Mouse (Mus musculus) heart, adult 18-20 months (tissue): ENCODE results near the gene Mtrr. TPM values are rescaled to one million over a fixed set of nuclear protein-coding genes. Genes with fewer than 3 reads are reported as not detected.

Experiments
- DNase-seq, 2 experiments: peaks; one replicate each; pipeline ENCODE4 v3.0.0; 2021 to 2022; ENCODE audit warnings: mixed read lengths in 1 of 2
- long read RNA-seq, 2 experiments: library from polyadenylated mRNA; stranded (forward); transcript quantifications; one replicate each; pipeline ENCODE4 v2.0.0; 2021
- total RNA-seq, 2 experiments: library from RNA; stranded (reverse); gene quantifications; 2 replicates each; pipeline ENCODE4 v1.2.3; 2021

The Mtrr gene
- total RNA-seq: 10 to 100 TPM; 16.3 to 19.7 TPM
- long read RNA-seq, experiment 1, transcript Mtrr-201 (15 exons, 3,692 nt): major isoform, 8 of 16 reads
- long read RNA-seq, experiment 1, partial matches to known transcripts: 5 of 16 reads
- long read RNA-seq, experiment 1, other reads (novel, unspliced or antisense): 1 of 16 reads
- long read RNA-seq, experiment 2, partial matches to known transcripts: 4 of 10 reads
- long read RNA-seq, experiment 2, other reads (novel, unspliced or antisense): 1 of 10 reads

- DNase-seq: peak; percentile 97 to 98
Observed at GRCm38 (mm10) chr13:68581747-68582516, at the start of gene Mtrr, which contains the start of gene Fastkd3. Gene Mtrr, minus strand, starts transcription at chr13:68582149. Gene Fastkd3, plus strand, starts transcription at chr13:68582234.

DNA sequence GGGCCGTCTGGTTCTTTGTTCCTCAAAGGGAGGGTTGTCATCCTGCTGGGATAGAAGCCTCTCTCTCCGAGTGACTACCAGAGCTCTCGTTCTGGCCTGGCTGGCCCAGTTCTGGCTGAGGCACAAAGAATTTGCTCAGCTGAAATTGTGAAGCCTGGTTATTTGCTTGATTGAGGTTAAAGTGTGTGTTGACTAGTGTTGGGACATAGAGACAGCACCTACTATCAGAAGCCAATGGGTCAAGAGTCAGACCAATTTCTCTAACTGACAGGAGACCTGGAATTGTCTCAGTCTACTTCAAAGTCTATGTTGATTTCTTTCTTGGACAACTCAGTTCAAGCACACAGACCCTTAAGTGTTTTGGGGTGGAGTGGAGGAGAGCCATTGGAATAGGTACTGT, 45.1 kb upstream of the Mtrr start:
- no peak for DNase-seq

- no peak for DNase-seq
Observed at GRCm38 (mm10) chr13:68622792-68623191, 40.8 kb upstream of the Mtrr start.

- no peak for DNase-seq
Observed at GRCm38 (mm10) chr13:68607652-68608405, 25.9 kb upstream of the Mtrr start.

GRCm38 (mm10) chr13:68605689-68606126, 23.8 kb upstream of the Mtrr start:
- peak; percentile 42 to 53 for DNase-seq

DNA sequence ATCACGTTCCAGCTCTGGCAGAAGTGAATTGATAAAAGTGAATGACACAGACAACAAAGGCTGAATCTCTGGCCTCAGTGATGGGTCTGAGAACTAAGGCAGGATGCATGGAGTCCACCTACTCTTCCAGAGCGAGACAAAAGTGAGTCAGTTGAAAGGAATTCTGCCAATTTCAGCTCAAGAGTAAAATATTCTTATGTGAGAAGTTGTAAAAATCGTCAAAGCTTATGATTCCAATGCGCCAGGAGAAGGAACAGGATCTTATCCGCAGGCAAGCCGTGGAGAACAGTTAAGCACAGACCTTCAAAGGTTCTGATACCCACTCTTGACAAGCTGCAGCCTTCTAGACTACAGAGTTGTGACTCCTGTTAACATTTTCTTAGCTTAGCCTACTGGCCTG, 21.1 kb upstream of the Mtrr start:
- DNase-seq: no peak

- no peak for DNase-seq
Observed at GRCm38 (mm10) chr13:68601184-68601583, 19.2 kb upstream of the Mtrr start.

- DNase-seq: no peak
Observed at GRCm38 (mm10) chr13:68598953-68599352, 17.0 kb upstream of the Mtrr start.

GRCm38 (mm10) chr13:68597667-68598066, 15.7 kb upstream of the Mtrr start:
- DNase-seq: no peak

DNA sequence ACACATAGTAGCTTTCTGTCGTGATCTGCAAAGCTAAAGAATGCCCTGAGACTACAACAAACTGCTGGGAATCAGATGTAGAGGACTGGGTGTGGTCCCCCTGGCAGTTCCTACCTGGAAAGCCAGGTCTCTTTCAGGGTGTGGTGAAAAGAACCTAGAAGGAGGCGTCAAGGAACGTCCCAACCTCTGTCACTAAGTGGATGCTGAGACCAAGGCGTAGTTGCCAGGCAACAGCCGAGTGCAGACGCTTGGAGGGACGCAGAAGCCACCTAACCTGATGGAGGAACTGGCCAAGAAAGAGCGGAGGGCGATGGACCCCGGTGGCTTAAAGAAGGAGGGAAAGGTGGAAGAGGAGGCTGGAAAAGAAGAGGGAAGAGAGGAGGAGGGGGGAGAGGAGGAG, 15.2 kb upstream of the Mtrr start, which contains the start of gene 1700001L19Rik:
Gene 1700001L19Rik (plus strand): TSS at position 223 of the 400 bp plus-strand sequence.
- no peak for DNase-seq

DNA sequence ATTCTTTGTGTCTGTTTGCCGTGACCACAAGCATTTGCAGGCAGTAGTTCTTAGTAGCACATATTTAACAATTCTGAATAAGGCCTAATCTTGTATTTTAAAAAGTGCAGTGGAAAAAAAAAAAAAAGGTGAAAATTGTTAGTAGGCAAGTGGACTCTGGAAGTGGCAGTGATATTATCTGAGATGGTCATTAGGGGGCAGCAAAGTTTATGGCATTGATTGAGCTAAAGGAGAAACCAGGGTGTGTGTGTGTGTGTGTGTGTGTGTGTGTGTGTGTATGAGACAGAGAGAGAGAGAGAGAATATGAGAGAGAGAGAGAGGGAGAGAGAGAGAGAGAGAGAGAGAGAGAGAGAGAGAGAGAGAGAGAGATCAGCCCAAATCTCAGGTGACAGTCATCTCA, 11.8 kb upstream of the Mtrr start:
- peak in 1 of 2 experiments; percentile 21 for DNase-seq

- DNase-seq: no peak
Observed at GRCm38 (mm10) chr13:68588352-68588751, 6.4 kb upstream of the Mtrr start.

DNA sequence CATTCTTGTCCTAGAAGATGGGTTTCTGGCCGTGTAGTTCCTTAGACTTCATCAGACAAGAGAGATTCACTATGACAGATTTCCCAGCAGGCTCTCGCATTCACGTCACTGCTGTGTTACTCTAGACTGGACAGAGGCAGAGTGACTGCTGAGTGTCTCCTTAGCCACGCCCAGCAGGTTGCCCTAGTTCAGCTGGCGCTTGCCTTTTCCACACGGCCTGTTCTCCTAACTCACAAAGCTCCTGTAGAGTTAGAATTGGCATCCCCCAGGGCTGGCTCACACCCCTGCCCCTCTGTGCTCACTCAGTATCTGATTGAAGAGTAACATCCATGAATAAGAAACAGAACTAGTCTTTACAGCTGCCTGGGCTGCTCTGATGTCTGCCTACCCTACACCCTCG, 3.5 kb upstream of the Mtrr start:
- DNase-seq: no peak

DNA sequence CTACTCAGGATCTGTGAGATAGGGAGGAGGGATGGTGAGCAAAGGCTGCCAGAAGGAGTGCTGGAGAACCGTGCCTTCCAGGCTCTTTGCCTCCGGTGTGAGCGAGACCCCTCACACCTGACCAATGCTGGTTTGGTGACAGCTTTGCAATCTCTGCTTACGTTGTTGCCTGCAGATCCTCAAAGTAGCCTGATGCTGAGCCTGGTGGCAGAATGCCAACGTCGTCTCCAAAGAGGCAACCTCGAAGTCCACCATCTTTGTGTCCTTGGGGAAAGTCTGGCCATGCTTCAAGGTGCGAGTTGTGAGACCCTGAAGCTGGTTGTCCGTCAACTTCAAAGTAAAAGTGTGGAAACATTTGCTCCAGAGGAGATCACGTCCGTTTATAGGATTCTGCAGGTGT, 2.0 kb upstream of the Mtrr start:
- no peak for DNase-seq

- no peak for DNase-seq
Observed at GRCm38 (mm10) chr13:68582517-68582780, 500 bp upstream of the Mtrr start.

GRCm38 (mm10) chr13:68581086-68581740, 736 bp downstream of the Mtrr start:
- no peak for DNase-seq

DNA sequence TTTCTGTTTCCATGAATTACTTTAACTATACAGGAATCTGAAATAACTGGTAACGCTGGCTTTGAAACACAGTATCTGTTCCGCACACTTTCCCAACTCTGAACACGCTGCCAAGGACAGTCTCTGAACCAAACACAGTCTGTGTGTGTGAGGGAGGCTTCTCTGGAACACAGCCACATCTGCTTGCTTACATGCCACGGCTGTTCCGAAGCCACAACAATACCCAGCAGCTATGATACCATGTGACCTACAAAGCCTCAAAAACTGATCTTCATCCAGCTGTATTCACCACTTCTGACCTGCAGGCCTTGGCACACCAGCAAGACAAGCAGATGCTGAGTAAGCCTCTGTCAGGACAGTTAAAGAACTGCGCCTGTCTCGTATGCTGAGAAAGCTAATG, 4.0 kb downstream of the Mtrr start:
- peak; percentile 36 to 54 for DNase-seq

DNA sequence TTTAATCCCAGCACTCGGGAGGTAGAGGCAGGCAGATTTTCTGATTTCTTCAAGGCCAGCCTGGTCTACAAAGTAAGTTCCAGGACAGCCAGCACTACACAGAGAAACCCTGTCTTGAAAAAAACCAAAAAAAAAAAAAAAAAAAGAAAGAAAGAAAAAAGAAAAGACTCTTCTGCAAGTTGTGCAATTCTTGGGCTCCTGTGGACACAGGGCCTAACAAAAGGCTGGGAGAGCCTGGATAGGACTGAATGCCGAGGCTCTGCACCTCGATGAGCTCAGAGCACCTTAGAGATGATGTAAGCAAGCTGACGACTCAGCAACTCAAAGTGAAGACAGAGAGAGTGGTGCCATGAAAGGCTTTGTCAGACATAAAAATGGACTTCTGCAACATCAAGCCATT, 7.6 kb downstream of the Mtrr start:
- no peak for DNase-seq

DNA sequence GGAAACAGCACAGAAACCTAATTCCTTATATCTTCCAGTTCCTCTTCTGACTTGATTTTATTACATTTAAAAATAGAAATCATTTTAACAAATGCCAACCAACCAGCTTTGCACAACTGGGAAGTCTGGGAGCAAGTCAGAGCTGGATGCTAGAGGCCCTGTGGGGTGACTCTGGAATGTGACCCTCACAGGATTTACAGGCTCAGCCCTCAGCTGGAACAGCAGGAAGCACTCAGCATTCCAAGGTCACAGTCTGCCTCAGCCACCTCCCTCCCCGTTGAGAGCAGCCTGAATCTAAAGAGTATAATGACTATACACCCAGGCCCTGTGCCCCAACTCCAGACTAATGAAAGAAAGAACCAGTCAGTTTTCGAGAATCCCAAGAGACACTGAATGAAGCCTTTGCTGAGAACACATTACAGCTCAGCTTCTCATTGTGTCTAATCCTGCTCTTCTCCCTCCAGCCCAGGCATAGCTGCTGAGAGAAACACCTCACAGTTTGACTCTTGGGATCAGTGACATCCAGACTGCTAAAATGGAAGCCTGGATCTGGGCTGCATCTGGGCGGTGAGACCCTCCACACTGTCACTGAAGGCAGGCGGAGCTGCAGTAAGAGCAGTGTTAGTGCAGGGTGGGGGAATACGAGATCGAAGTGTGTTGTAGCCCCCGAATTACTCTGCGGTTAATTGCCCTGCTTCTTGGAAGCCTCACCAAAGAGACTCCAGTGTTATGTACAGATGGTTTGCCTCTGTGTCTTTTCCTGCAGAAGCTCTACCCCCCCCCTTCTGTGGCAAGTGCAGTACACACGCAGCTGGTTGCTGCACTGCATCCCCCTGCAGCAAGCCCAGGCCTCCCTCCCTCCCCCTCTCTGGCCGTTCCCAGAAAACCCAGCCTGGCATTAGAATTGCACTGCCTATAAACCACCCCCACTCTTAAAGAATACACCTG, 8.7 kb downstream of the Mtrr start:
- DNase-seq: no peak

GRCm38 (mm10) chr13:68572247-68572646, 9.7 kb downstream of the Mtrr start:
- peak; percentile 48 to 66 for DNase-seq

DNA sequence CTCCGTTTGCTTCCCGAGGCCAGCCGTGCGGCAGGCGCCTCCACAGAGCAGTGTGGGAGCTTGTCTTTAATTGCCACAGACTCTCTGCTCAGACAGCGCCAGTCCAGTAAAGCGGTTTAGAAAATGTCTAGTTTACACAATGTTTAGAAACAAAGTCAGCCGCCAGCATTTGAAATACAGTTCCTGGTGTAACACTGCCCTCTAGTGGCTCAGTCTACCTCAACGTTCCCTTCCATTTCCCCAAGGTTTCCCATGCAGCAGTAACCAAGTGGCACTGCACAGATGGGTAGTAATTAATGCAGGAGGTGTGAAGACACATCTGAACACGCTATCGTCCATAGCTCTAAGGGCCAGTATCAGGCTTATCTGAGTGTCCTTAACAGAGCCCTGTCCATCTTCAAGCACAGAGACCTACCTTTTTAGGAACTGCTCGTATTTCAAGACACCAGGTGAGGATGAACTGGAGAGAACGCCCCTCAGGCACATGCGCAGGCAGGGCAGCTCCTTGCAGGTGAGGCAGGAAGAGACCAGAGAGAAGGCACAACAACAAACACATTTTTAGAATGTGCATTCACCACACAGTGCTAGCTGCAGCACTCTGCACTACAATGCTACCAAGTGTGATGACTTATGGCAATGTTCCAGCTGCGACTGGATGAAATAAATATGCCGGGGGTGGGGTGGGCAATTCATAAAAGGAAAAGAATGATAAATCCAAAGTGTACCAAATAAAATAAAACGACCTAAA, 12.2 kb downstream of the Mtrr start:
- DNase-seq: peak; percentile 30 to 73
